Comparison of ENCODE assay signal across 11 mouse cellular contexts in the genomic region with DNA sequence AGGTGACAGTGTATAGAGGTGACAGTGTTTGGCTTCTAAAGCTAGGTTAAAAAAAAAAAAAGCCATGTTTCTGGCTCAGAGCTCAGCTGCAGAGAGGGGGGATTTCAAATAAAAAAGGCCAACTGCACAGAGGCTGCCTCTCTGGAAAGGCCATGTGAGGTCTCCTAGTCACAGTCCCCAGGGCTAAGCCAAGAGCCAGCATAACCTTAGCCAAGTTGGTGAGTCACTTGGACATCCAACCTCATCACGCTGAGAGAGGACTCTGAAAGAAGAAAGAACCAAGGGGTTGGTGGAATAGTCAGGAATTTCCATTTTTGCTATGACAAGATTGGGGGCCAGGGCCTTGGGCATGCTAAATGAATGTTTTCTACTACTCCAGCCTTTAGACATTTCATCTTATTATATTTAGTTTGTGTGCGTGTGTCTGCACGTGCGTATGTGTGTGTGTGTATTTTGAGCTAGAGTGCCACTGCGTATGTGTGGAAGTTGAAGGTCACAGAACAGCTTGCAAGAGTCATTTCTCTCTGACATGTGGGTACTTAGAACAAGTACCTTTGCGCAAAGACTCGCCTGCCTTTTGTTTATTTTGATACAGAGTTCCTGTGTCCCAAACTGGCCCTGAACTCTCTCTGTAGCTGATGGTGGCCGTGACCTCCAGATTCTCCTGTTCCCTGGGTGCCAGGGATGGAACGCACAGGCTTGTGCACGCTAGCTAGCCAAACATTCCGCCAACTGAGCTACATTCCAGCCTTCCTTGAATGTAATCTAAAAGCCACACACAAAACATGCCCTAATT. TPM values are rescaled to one million over a fixed set of nuclear protein-coding genes. Genes with fewer than 3 reads are reported as not detected.
DNase-seq lines count a peak whose midpoint lies in the region.
"Had no signal": no experiment of that assay in that cellular context is flagged by ENCODE, and none has a peak within 500 bp of the region (broad histone marks: within the 10 kb centered on the region; RNA-seq: fewer than 3 reads in every experiment).

No protein-coding gene starts in this region.

- peak; percentile 38 for DNase-seq in lung, postnatal 25 days (ENCODE audit: low spot score)
- DNase-seq in lung, postnatal 4 days: no peak
- DNase-seq in adrenal gland, postnatal 36 days: peak; percentile 69 to 72
- DNase-seq in gastrocnemius, postnatal 14 days: peak; percentile 76
- DNase-seq in testis, postnatal 14 days (ENCODE audit: low spot score): peak; percentile 65
- DNase-seq in kidney, postnatal 10 days: no peak
- no peak for DNase-seq in embryo, embryonic 10.5 days (ENCODE audit: low spot score)
- DNase-seq: liver; thymus, postnatal 36 days had no signal

- intact Hi-C loops in gastrocnemius, postnatal 14 days (cut with DNase I; ENCODE audit: low total_unique reads): loop anchor here (10.0 kb wide), 1 partner anchor 188 kb away; no protein-coding TSS in a partner anchor

RNA-seq across cellular contexts. Expression of gene Capns1, which starts 4.5 kb away (rescaled TPM):
- 100 to 1,000 TPM; 587 to 633 TPM for total RNA-seq in adrenal gland, postnatal 36 days (2021)
- total RNA-seq in gastrocnemius, postnatal 14 days (2021): 100 to 1,000 TPM; 275 to 320 TPM

RNA-seq across cellular contexts. Expression of gene Cox7a1, which starts 19.1 kb away (rescaled TPM):
- 100 to 1,000 TPM; 329 to 440 TPM for total RNA-seq in adrenal gland, postnatal 36 days (2021)
- 100 to 1,000 TPM; 827 to 966 TPM for total RNA-seq in gastrocnemius, postnatal 14 days (2021)

RNA-seq across cellular contexts. Expression of gene Polr2i, which starts 28.7 kb away (rescaled TPM):
- total RNA-seq in adrenal gland, postnatal 36 days (2021): 10 to 100 TPM; 69.4 to 76.1 TPM
- 10 to 100 TPM; 56.0 to 61.2 TPM for total RNA-seq in gastrocnemius, postnatal 14 days (2021)

RNA-seq across cellular contexts. Expression of gene Tbcb, which starts 29.0 kb away (rescaled TPM):
- 10 to 100 TPM; 98.7 to 99.8 TPM for total RNA-seq in adrenal gland, postnatal 36 days (2021)
- total RNA-seq in gastrocnemius, postnatal 14 days (2021): 10 to 100 TPM; 26.8 to 37.2 TPM

RNA-seq across cellular contexts. Expression of gene Ovol3, which starts 32.4 kb away (rescaled TPM):
- not detected for total RNA-seq in adrenal gland, postnatal 36 days (2021)
- total RNA-seq in gastrocnemius, postnatal 14 days (2021): under 1 TPM in 1 of 2 experiments, not detected in 1; 0.33 TPM
- total RNA-seq: left cerebral cortex, adult 2 months; megakaryocyte, adult 5-6 weeks had no signal

Comparison
In these comparisons a context has a peak if more than half of its experiments do, and no peak if none do; other contexts are left out.
1. DNase-seq: peak in lung, postnatal 25 days (single experiment), adrenal gland, postnatal 36 days (2 of 2), gastrocnemius, postnatal 14 days (single experiment) and testis, postnatal 14 days (single experiment); none in lung, postnatal 4 days (0 of 2), kidney, postnatal 10 days (single experiment) and embryo, embryonic 10.5 days (single experiment).